Mouse (Mus musculus): ENCODE data around the gene Cdc123. TPM values are rescaled to one million over a fixed set of nuclear protein-coding genes. Genes with fewer than 3 reads are reported as not detected.

The Cdc123 gene
- total RNA-seq, 1 experiment from 2014 or later: 107 TPM

GRCm38 (mm10) chr2:5750872-5751271 is 94.1 kb downstream of the Cdc123 start:
- ATAC-seq (replicated peaks; ENCODE audit: insufficient number of reproducible peaks, low FRiP score, low TSS enrichment, poor library complexity, severe bottlenecking): no peak

- ATAC-seq (replicated peaks; ENCODE audit: insufficient number of reproducible peaks, low FRiP score, low TSS enrichment, poor library complexity, severe bottlenecking): no peak
These were observed 95.8 kb downstream of the Cdc123 start for GRCm38 (mm10) chr2:5749210-5749609.

- no peak for ATAC-seq (replicated peaks; ENCODE audit: insufficient number of reproducible peaks, low FRiP score, low TSS enrichment, poor library complexity, severe bottlenecking)
These were observed 97.4 kb downstream of the Cdc123 start for GRCm38 (mm10) chr2:5747545-5748043.

GRCm38 (mm10) chr2:5746529-5746928 is 98.4 kb downstream of the Cdc123 start:
- ATAC-seq (replicated peaks; ENCODE audit: insufficient number of reproducible peaks, low FRiP score, low TSS enrichment, poor library complexity, severe bottlenecking): no peak

Other genes starting within 250 kb of the Cdc123 start
- gene Camk1d, start 130.6 kb downstream of the Cdc123 start, total RNA-seq (2017): 24.0 to 36.7 TPM (median 29.4 TPM) in 3 replicates
- gene Nudt5, start 145 bp downstream of the Cdc123 start, total RNA-seq (2017): 12.9 to 17.9 TPM (median 14.7 TPM) in 3 replicates
- gene Gm13199, start 17.8 kb upstream of the Cdc123 start, total RNA-seq (2017): not detected in 3 replicates
- gene Sec61a2, start 50.3 kb upstream of the Cdc123 start, total RNA-seq (2017): 19.5 to 23.4 TPM (median 20.7 TPM) in 3 replicates
- gene Dhtkd1, start 97.6 kb upstream of the Cdc123 start, total RNA-seq (2017): not detected in 3 replicates
- gene Upf2, start 106.3 kb upstream of the Cdc123 start, total RNA-seq (2017): 22.8 to 45.3 TPM (median 26.3 TPM) in 3 replicates